ENCODE assay signal across 8 mouse cellular contexts in genomic region chr7:24949958-24950623, GRCm38 (mm10). TPM values are rescaled to one million over a fixed set of nuclear protein-coding genes. Genes with fewer than 3 reads are reported as not detected.
A peak's percentile ranks its signal among the peaks of the same experiment; 100 is the strongest.
DNase-seq lines count a peak whose midpoint lies in the region; ATAC-seq and TF ChIP-seq lines count a peak whose summit lies in the region.

No protein-coding gene starts in this region.

- ATAC-seq in intestine, embryonic 16.5 days = peak; percentile 7; the same call in 1 of the 2 replicates
- ATAC-seq in liver, embryonic 14.5 days (ENCODE audit: insufficient read depth) = 0 out of 2 replicates have a peak, but pooled peaks have one; percentile 23
- peak; percentile 42 for ATAC-seq in neural tube, embryonic 11.5 days (ENCODE audit: insufficient read depth, low FRiP score, low TSS enrichment)

- peaks cover 6% of the 10 kb centered on the region for H3K4me1 ChIP-seq in intestine, embryonic 16.5 days (ENCODE audit: control insufficient read depth, insufficient read depth, low read length)
- H3K4me1 ChIP-seq in liver, embryonic 14.5 days (replicated peaks; ENCODE audit: control insufficient read depth in 2 of 2, insufficient read depth in 2 of 2, low read length in 1 of 2) = no peaks in the 10 kb centered on the region
- peaks cover 17% of the 10 kb centered on the region; the same call in 1 of the 2 replicates for H3K4me1 ChIP-seq in neural tube, embryonic 11.5 days (ENCODE audit: control insufficient read depth, insufficient read depth, low read length)

- H3K27ac ChIP-seq in intestine, embryonic 16.5 days (ENCODE audit: low read length) = no peak overlapping the region
- no peak overlapping the region for H3K27ac ChIP-seq in liver, embryonic 14.5 days
- no peak overlapping the region for H3K27ac ChIP-seq in neural tube, embryonic 11.5 days (ENCODE audit: low read depth, low read length)

- WGBS in intestine, embryonic 16.5 days = 2% methylated on average over 8 of the region's 8 CpGs
- 2% methylated on average over 8 of the region's 8 CpGs for WGBS in liver, embryonic 14.5 days (ENCODE audit: insufficient replicate concordance)
- WGBS in neural tube, embryonic 11.5 days = 0% methylated on average over 8 of the region's 8 CpGs

- peaks cover 92% of the 10 kb centered on the region for H3K27me3 ChIP-seq in intestine, embryonic 16.5 days (replicated peaks; ENCODE audit: control insufficient read depth, insufficient read depth, low read length)
- peaks cover 97% of the 10 kb centered on the region for H3K27me3 ChIP-seq in liver, embryonic 14.5 days (ENCODE audit: control insufficient read depth, insufficient read depth, low read length)
- H3K27me3 ChIP-seq in neural tube, embryonic 11.5 days (ENCODE audit: control insufficient read depth, insufficient read depth, low read length) = peaks cover 80% of the 10 kb centered on the region

- TF ChIP-seq EP300 in liver, embryonic 14.5 days (IDR thresholded peaks at IDR 0.05; ENCODE audit: low read depth) = no peak

- TF ChIP-seq CTCF in liver, embryonic 14.5 days (IDR thresholded peaks at IDR 0.05; ENCODE audit: low read depth) = peak; percentile 94

- no peaks in the 10 kb centered on the region for H3K9me3 ChIP-seq in intestine, embryonic 16.5 days (ENCODE audit: control insufficient read depth, low read length)
- H3K9me3 ChIP-seq in liver, embryonic 14.5 days (ENCODE audit: control insufficient read depth, low read length) = no peaks in the 10 kb centered on the region
- no peaks in the 10 kb centered on the region for H3K9me3 ChIP-seq in neural tube, embryonic 11.5 days (ENCODE audit: control insufficient read depth, low read length)

- H3K4me2 ChIP-seq in intestine, embryonic 16.5 days (ENCODE audit: low read depth, low read length) = no peak overlapping the region
- no peak overlapping the region for H3K4me2 ChIP-seq in liver, embryonic 14.5 days (ENCODE audit: low read depth)
- H3K4me2 ChIP-seq in neural tube, embryonic 11.5 days (ENCODE audit: low read depth) = no peak overlapping the region

- no peak overlapping the region for H3K9ac ChIP-seq in intestine, embryonic 16.5 days (ENCODE audit: low read depth, low read length)
- H3K9ac ChIP-seq in liver, embryonic 14.5 days (replicated peaks) = no peak overlapping the region
- H3K9ac ChIP-seq in neural tube, embryonic 11.5 days (ENCODE audit: low read length) = no peak overlapping the region

- H3K4me3 ChIP-seq in intestine, embryonic 16.5 days (ENCODE audit: low read length) = no peak overlapping the region
- H3K4me3 ChIP-seq in liver, embryonic 14.5 days (ENCODE audit: insufficient read depth in 1 of 2, low read depth in 2 of 2, low read length in 2 of 2) = no peak overlapping the region
- no peak overlapping the region for H3K4me3 ChIP-seq in neural tube, embryonic 11.5 days (ENCODE audit: low read depth, low read length)

- DNase-seq in 3T3-L1 (ENCODE audit: low read depth, low spot score) = peak; percentile 60
- peak; percentile 83 for DNase-seq in NIH3T3 (ENCODE audit: low read depth)
- peak; percentile 71 to 79 for DNase-seq in cerebellum, postnatal 36 days
- DNase-seq in gastrocnemius, postnatal 4 days (ENCODE audit: low spot score in 2 of 2) = peak; percentile 59 to 72
- peak; percentile 20 to 35 (median 30) for DNase-seq in liver, embryonic 14.5 days (ENCODE audit: low read depth in 3 of 3, low spot score in 3 of 3)
- DNase-seq in neural tube, embryonic 11.5 days (ENCODE audit: low spot score) = peak; percentile 89
- DNase-seq in thymus, postnatal 10 days (ENCODE audit: low spot score in 2 of 2) = peak; percentile 63 to 82

- H3K36me3 ChIP-seq in intestine, embryonic 16.5 days (ENCODE audit: control insufficient read depth, insufficient read depth, low read length) = no peaks in the 10 kb centered on the region
- H3K36me3 ChIP-seq in liver, embryonic 14.5 days (replicated peaks; ENCODE audit: control insufficient read depth, insufficient read depth, low read depth) = no peaks in the 10 kb centered on the region
- H3K36me3 ChIP-seq in neural tube, embryonic 11.5 days (ENCODE audit: control insufficient read depth, insufficient read depth, low read length) = no peaks in the 10 kb centered on the region

RNA-seq across cellular contexts. Expression of gene Gm4881, which starts 5.8 kb away (rescaled TPM):
- not detected for total RNA-seq in gastrocnemius, postnatal 4 days (2021)
- not detected in 2 replicates for polyA plus RNA-seq in intestine, embryonic 16.5 days (2015; fragmentation: Nextera tagmentation; extraction: Ambion mirVana)
- not detected in 2 replicates for polyA plus RNA-seq in liver, embryonic 14.5 days (2012; rRNA removed)
- not detected in 2 replicates for polyA plus RNA-seq in liver, embryonic 14.5 days (2014; fragmentation: Nextera tagmentation; extraction: Ambion mirVana)
- 0.28 and 0.86 TPM in 2 replicates for polyA plus RNA-seq in neural tube, embryonic 11.5 days (2014; fragmentation: Nextera tagmentation; extraction: Ambion mirVana)

RNA-seq across cellular contexts. Expression of gene Rabac1, which starts 22.5 kb away (rescaled TPM):
- total RNA-seq in gastrocnemius, postnatal 4 days (2021) = 100 to 1,000 TPM; 157 to 161 TPM
- 151 and 153 TPM in 2 replicates for polyA plus RNA-seq in intestine, embryonic 16.5 days (2015; fragmentation: Nextera tagmentation; extraction: Ambion mirVana)
- 46.8 and 56.5 TPM in 2 replicates for polyA plus RNA-seq in liver, embryonic 14.5 days (2012; rRNA removed)
- polyA plus RNA-seq in liver, embryonic 14.5 days (2014; fragmentation: Nextera tagmentation; extraction: Ambion mirVana) = 60.7 and 62.2 TPM in 2 replicates
- 111 and 118 TPM in 2 replicates for polyA plus RNA-seq in neural tube, embryonic 11.5 days (2014; fragmentation: Nextera tagmentation; extraction: Ambion mirVana)

RNA-seq across cellular contexts. Expression of gene Arhgef1, which starts 47.4 kb away (rescaled TPM):
- total RNA-seq in gastrocnemius, postnatal 4 days (2021) = 10 to 100 TPM; 79.6 to 98.8 TPM
- polyA plus RNA-seq in intestine, embryonic 16.5 days (2015; fragmentation: Nextera tagmentation; extraction: Ambion mirVana) = 69.1 and 71.3 TPM in 2 replicates
- 44.2 and 44.3 TPM in 2 replicates for polyA plus RNA-seq in liver, embryonic 14.5 days (2012; rRNA removed)
- polyA plus RNA-seq in liver, embryonic 14.5 days (2014; fragmentation: Nextera tagmentation; extraction: Ambion mirVana) = 28.7 and 31.1 TPM in 2 replicates
- polyA plus RNA-seq in neural tube, embryonic 11.5 days (2014; fragmentation: Nextera tagmentation; extraction: Ambion mirVana) = 52.3 and 56.5 TPM in 2 replicates

RNA-seq across cellular contexts. Expression of gene Cd79a, which starts 52.9 kb away (rescaled TPM):
- total RNA-seq in gastrocnemius, postnatal 4 days (2021) = under 1 TPM; 0.31 to 0.98 TPM
- polyA plus RNA-seq in intestine, embryonic 16.5 days (2015; fragmentation: Nextera tagmentation; extraction: Ambion mirVana) = 0.39 and 0.46 TPM in 2 replicates
- polyA plus RNA-seq in liver, embryonic 14.5 days (2012; rRNA removed) = 0.81 and 1.0 TPM in 2 replicates
- polyA plus RNA-seq in liver, embryonic 14.5 days (2014; fragmentation: Nextera tagmentation; extraction: Ambion mirVana) = 1.4 and 2.0 TPM in 2 replicates
- 0.27 TPM in 1 of 2 replicates, not detected in the other for polyA plus RNA-seq in neural tube, embryonic 11.5 days (2014; fragmentation: Nextera tagmentation; extraction: Ambion mirVana)

RNA-seq across cellular contexts. Expression of gene Atp1a3, which starts 55.7 kb away (rescaled TPM):
- under 1 TPM; 0.20 to 0.44 TPM for total RNA-seq in gastrocnemius, postnatal 4 days (2021)
- polyA plus RNA-seq in intestine, embryonic 16.5 days (2015; fragmentation: Nextera tagmentation; extraction: Ambion mirVana) = 3.5 and 3.9 TPM in 2 replicates
- 0.38 and 0.50 TPM in 2 replicates for polyA plus RNA-seq in liver, embryonic 14.5 days (2012; rRNA removed)
- polyA plus RNA-seq in liver, embryonic 14.5 days (2014; fragmentation: Nextera tagmentation; extraction: Ambion mirVana) = 0.60 and 0.68 TPM in 2 replicates
- 50.6 and 59.9 TPM in 2 replicates for polyA plus RNA-seq in neural tube, embryonic 11.5 days (2014; fragmentation: Nextera tagmentation; extraction: Ambion mirVana)

Comparison
In these comparisons a context has a peak if more than half of its experiments do, and no peak if none do; other contexts are left out.
1. DNase-seq: peak in every context shown above with its lines; median percentile 89 in neural tube, embryonic 11.5 days; 83 in NIH3T3; 75 in cerebellum, postnatal 36 days; 72 in thymus, postnatal 10 days; 66 in gastrocnemius, postnatal 4 days; 60 in 3T3-L1; 30 in liver, embryonic 14.5 days.